Mouse (Mus musculus): ENCODE results near the gene Eya2. TPM values are rescaled to one million over a fixed set of nuclear protein-coding genes. Genes with fewer than 3 reads are reported as not detected.

Gene Eya2
- total and polyA plus RNA-seq, 3 experiments = not detected

DNA sequence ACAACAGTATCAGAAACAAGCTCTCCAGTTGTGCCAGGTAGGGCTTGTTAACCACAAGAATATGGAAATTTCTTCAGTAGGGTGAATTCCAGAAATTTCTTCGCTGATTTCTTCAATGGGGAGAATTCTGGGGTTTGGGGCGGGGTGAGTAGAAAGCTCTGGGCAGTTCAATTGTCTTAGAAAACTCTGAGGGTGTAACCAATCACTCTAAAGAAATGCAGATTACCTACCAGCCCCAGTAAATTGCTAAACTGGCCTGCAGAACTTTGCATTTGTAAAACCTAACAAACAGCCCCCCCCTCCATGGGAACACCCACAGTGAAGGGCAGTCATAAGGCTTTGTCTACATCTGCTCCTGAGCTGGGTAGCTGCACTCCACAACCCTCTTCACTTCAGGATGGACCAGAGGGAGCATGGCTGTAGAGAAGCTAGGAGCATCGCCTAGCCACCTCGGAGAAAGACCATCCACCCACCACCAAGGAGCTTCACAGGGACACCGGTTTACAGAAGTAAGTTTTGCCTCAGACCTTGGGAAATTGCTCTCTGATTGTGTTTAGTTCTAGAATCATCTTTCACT, 215.2 kb downstream of the Eya2 start:
- Histone ChIP-seq H3K79me2 (ENCODE audit: control insufficient read depth, insufficient read depth, low read length, poor library complexity) (no peaks in the 10 kb centered on the region), H3K36me3 (ENCODE audit: control insufficient read depth in 1 of 2, insufficient read depth in 2 of 2, low read length in 2 of 2) (peaks cover 0 to 16% of the 10 kb centered on the region in 2 experiments; a peak in 2 of 4 replicates), H3K27me3 (ENCODE audit: control insufficient read depth in 1 of 2, insufficient read depth in 2 of 2, low read length in 2 of 2) (no peaks in the 10 kb centered on the region), H3K4me3 (ENCODE audit: control insufficient read depth in 1 of 2, insufficient read depth in 1 of 2, low read depth in 2 of 2, low read length in 2 of 2) (no peak overlapping the region), H3K27ac (ENCODE audit: control insufficient read depth, low read depth, low read length) (no peak overlapping the region), H3K9me3 (replicated peaks; ENCODE audit: insufficient read depth, low read length) (no peaks in the 10 kb centered on the region), H3K4me1 (ENCODE audit: control insufficient read depth in 1 of 2, insufficient read depth in 2 of 2, low read length in 2 of 2) (no peaks in the 10 kb centered on the region), H3K9ac (ENCODE audit: control insufficient read depth, low read depth, low read length, poor library complexity, severe bottlenecking) (no peak overlapping the region)
- TF ChIP-seq ZKSCAN1 (IDR thresholded peaks at IDR 0.05; ENCODE audit: low read depth, low read length) = no peak
- no peak for TF ChIP-seq EP300 (IDR thresholded peaks at IDR 0.05; ENCODE audit: low read depth in 1 of 2, low read length in 2 of 2)
- no peak for TF ChIP-seq ZC3H11A (IDR thresholded peaks at IDR 0.05; ENCODE audit: low read depth, low read length)
- TF ChIP-seq TAL1 (IDR thresholded peaks at IDR 0.05; ENCODE audit: low read length) = no peak
- TF ChIP-seq JUND (IDR thresholded peaks at IDR 0.05; ENCODE audit: low read depth, low read length) = no peak
- TF ChIP-seq KAT2A (conservative IDR thresholded peaks at IDR 0.05; ENCODE audit: low read depth, low read length) = no peak
- TF ChIP-seq MAX (IDR thresholded peaks at IDR 0.05; ENCODE audit: low read length) = no peak
- no peak for TF ChIP-seq MYC (IDR thresholded peaks at IDR 0.05; ENCODE audit: low read depth, low read length)
- no peak for TF ChIP-seq ETS1 (IDR thresholded peaks at IDR 0.05; ENCODE audit: low read depth, low read length)
- no peak for TF ChIP-seq MYB (IDR thresholded peaks at IDR 0.05; ENCODE audit: low read depth, low read length)
- TF ChIP-seq NRF1 (IDR thresholded peaks at IDR 0.05; ENCODE audit: insufficient read depth, low read depth, low read length, poor library complexity, severe bottlenecking) = no peak
- no peak for TF ChIP-seq USF1 (IDR thresholded peaks at IDR 0.05; ENCODE audit: low read depth, low read length)
- no peak for TF ChIP-seq MEF2A (IDR thresholded peaks at IDR 0.05; ENCODE audit: extremely low read depth, insufficient replicate concordance, low read depth, low read length, poor library complexity, severe bottlenecking)
- no peak for TF ChIP-seq GATA1 (IDR thresholded peaks at IDR 0.05; ENCODE audit: low read depth, low read length)
- DNase-seq (ENCODE audit: low read depth, low spot score) = no peak

GRCm38 (mm10) chr2:165811536-165811935, 216.7 kb downstream of the Eya2 start:
- peak; percentile 39; the same call in 1 of the 2 replicates for TF ChIP-seq SMC3 (IDR thresholded peaks at IDR 0.05; ENCODE audit: low read depth, low read length)
- TF ChIP-seq CTCF (IDR thresholded peaks at IDR 0.05 in 2 of 3, conservative IDR thresholded peaks at IDR 0.05 in 1 of 3; ENCODE audit: control insufficient read depth in 1 of 3, insufficient read depth in 1 of 3, low read depth in 2 of 3, low read length in 3 of 3, poor library complexity in 1 of 3, severe bottlenecking in 1 of 3) = peak; percentile 23 to 73 (median 25); a peak in 3 of 6 replicates
- TF ChIP-seq TCF12 (IDR thresholded peaks at IDR 0.05; ENCODE audit: low read depth, low read length) = no peak
- TF ChIP-seq ELF1 (IDR thresholded peaks at IDR 0.05; ENCODE audit: low read depth, low read length) = no peak
- Histone ChIP-seq H3K27ac (ENCODE audit: control insufficient read depth, low read depth, low read length) (no peak overlapping the region), H3K9ac (ENCODE audit: control insufficient read depth, low read depth, low read length, poor library complexity, severe bottlenecking) (no peak overlapping the region)

More at GRCm38 (mm10) chr2:165811536-165811935, 216.7 kb downstream of the Eya2 start:
- no peaks in the 10 kb centered on the region for H3K79me2 ChIP-seq (ENCODE audit: control insufficient read depth, insufficient read depth, low read length, poor library complexity)
- no peaks in the 10 kb centered on the region for H3K27me3 ChIP-seq (ENCODE audit: control insufficient read depth in 1 of 2, insufficient read depth in 2 of 2, low read length in 2 of 2)
- H3K4me1 ChIP-seq (ENCODE audit: control insufficient read depth in 1 of 2, insufficient read depth in 2 of 2, low read length in 2 of 2) = no peaks in the 10 kb centered on the region
- H3K9me3 ChIP-seq (replicated peaks; ENCODE audit: insufficient read depth, low read length) = no peaks in the 10 kb centered on the region
- peaks cover 0 to 18% of the 10 kb centered on the region in 2 experiments; a peak in 2 of 4 replicates for H3K36me3 ChIP-seq (ENCODE audit: control insufficient read depth in 1 of 2, insufficient read depth in 2 of 2, low read length in 2 of 2)
- no peak overlapping the region for H3K4me3 ChIP-seq (ENCODE audit: control insufficient read depth in 1 of 2, insufficient read depth in 1 of 2, low read depth in 2 of 2, low read length in 2 of 2)
- peak; percentile 36 for DNase-seq (ENCODE audit: low read depth, low spot score)
